Mouse (Mus musculus): Measurements from ENCODE around the gene Atxn2l. TPM values are rescaled to one million over a fixed set of nuclear protein-coding genes. Genes with fewer than 3 reads are reported as not detected.
A peak's percentile ranks its signal among the peaks of the same experiment; 100 is the strongest.

The Atxn2l gene
- total RNA-seq, 2 experiments from 2014 or later = 132 to 133 TPM

DNA sequence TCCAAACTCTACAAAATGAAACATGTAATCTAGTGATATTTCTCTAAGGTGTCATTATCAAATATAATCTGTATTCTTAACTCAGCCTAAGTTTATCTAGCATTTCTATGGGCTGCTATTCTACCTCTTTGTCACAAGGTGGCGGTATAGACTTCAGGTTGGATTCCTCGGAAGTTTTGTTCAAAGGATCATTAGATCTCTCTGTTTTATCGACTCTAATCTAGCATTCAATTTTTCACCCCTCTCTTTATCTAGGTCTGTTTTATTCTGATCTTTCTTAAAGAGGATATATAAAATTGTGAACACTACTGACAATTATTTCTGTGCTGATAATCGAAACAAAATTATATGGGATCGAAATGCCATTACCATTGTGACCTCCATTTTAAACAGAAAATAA is 21.5 kb downstream of the Atxn2l start:
- TF ChIP-seq CTCF (conservative IDR thresholded peaks at IDR 0.05) = peak; percentile 91

GRCm38 (mm10) chr7:126474993-126475581 is 28.1 kb downstream of the Atxn2l start, which contains the start of gene Sh2b1:
TSS of gene Sh2b1 (minus strand) at chr7:126475424.
- peak; percentile 66 for TF ChIP-seq CTCF (conservative IDR thresholded peaks at IDR 0.05)
- H3K27ac ChIP-seq = peak within 1 kb of the TSS; percentile 98
- peak within 1 kb of the TSS; percentile 97 for H3K4me3 ChIP-seq
- peak; percentile 88 to 90 for DNase-seq (ENCODE audit: low spot score in 2 of 2)

More for the DNA sequence above, 21.5 kb downstream of the Atxn2l start:
- Histone ChIP-seq H3K27ac (peak overlapping the region; percentile 75), H3K4me3 (peak overlapping the region; percentile 49)
- no peak for DNase-seq (ENCODE audit: low spot score in 2 of 2)

DNA sequence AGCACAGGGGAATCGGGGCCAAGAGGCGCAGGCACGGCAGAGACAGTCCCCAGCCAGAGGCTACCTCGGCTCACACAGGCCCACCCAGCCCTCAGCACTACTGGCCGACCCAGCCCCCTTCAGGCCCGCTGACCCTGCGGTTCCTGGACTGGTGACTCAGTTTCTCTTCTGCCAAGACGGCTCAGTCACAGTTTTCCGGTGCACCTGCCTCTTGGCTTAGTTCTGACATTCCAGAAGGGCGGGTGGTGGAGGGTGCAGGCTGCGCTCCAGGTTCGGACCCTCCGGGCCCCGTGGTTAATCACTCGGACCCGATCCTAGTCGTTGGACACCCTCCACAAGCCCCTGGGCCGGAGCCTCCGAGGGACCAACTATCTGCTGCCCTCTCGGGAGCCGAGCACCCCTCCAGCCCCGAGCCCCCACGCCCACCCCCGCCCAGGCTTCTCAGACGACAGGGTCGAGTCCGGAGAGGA is 28.7 kb downstream of the Atxn2l start:
- DNase-seq (ENCODE audit: low spot score in 2 of 2) = no peak
- Histone ChIP-seq H3K27ac (peak overlapping the region; percentile 98), H3K4me3 (peak overlapping the region; percentile 97)
- no peak for TF ChIP-seq CTCF (conservative IDR thresholded peaks at IDR 0.05)

DNA sequence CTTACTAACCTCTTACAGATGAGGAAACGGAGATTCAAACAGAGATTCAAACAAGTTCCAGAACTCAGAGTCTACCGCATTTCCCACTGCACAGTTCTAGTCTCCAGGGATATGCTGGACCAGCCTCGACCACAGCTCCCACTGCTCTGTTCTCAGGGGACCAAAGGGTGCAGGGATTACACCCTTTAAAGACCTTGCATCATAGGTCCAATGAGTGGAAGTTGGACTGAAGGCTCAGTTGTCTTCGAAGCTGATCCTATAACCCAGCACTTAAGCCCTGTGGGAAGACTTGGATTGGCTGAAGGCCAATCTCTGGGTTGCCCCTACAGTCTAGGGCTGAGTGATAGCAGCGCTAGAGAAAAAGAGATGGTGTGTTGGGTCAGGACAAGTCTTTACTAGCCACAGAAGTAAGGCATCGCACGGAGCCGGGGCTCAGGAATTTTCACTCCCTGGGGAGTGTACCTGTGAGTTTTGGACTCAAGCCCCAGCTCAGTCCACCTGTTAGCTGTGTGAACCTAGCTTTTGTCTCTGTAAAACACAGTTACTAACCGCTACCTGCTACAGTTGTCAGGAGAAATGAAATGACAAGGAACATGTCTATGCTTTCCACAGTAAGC is 29.7 kb downstream of the Atxn2l start:
- Histone ChIP-seq H3K4me3 (peak overlapping the region; percentile 97), H3K27ac (no peak overlapping the region)
- TF ChIP-seq CTCF (conservative IDR thresholded peaks at IDR 0.05) = no peak
- no peak for DNase-seq (ENCODE audit: low spot score in 2 of 2)

DNA sequence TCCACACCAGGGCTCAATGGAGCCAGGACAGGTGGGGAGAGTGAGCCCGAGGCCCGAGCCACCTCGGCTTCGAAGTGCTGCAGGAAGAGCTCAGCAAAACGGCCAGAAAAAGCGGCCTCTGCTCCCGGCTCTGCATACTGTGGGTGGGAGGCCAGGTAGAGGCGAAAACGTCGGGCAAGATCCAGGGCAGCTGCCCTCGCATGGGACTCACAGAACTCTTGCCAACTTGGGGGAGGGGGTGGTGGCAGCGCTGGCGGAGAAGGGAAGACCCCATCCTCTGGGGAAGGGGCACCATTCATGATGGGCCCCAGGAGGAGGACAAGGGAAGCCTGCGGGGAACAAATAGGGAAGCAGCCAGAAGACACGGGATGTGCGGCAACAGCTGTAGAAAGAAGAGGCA is 30.5 kb downstream of the Atxn2l start:
- no peak overlapping the region for H3K27ac ChIP-seq
- no peak overlapping the region for H3K4me3 ChIP-seq
- TF ChIP-seq CTCF (conservative IDR thresholded peaks at IDR 0.05) = no peak
- no peak for DNase-seq (ENCODE audit: low spot score in 2 of 2)

DNA sequence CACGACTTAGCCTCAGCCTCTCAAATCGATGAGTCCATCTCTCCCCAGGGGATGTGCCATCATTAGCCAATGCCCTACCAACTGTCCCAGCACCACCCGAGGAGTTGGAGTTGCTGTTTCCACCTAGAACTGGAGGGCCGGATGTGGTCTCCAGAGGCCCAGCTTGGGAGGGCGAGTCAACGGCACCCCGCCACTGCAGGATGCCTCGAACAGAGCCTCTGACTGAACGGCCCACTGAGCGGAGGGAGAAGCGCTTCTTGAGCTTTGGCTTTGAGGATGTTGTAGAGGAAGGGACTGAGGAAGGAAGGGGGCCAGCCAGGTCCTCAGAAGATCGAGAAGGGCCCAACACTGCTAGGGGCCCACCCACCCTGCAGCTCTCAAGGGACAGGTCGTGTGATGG is 30.9 kb downstream of the Atxn2l start:
- no peak overlapping the region for H3K27ac ChIP-seq
- no peak for TF ChIP-seq CTCF (conservative IDR thresholded peaks at IDR 0.05)
- DNase-seq (ENCODE audit: low spot score in 2 of 2) = no peak
- H3K4me3 ChIP-seq = no peak overlapping the region

DNA sequence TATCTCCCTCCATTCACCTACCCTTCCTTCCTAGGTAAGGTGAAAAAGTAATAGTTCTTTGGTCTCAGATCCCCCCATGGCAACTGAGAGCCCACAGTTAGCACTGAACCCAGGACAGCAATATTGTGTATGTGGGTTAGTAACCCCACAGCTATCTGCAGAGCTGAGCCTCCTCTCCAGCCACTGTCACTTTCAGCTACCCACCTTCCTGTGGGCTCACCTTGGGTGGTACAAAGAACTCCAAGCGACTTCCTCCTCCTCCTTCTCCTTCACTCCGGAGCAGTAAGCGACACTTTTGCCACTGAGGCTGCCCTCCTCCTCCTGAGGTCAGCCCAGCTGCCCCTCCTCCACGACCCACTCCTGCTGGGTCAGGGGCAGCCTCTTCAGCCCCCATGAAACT is 31.4 kb downstream of the Atxn2l start:
- Histone ChIP-seq H3K4me3 (no peak overlapping the region), H3K27ac (no peak overlapping the region)
- TF ChIP-seq CTCF (conservative IDR thresholded peaks at IDR 0.05) = no peak
- DNase-seq (ENCODE audit: low spot score in 2 of 2) = no peak

DNA sequence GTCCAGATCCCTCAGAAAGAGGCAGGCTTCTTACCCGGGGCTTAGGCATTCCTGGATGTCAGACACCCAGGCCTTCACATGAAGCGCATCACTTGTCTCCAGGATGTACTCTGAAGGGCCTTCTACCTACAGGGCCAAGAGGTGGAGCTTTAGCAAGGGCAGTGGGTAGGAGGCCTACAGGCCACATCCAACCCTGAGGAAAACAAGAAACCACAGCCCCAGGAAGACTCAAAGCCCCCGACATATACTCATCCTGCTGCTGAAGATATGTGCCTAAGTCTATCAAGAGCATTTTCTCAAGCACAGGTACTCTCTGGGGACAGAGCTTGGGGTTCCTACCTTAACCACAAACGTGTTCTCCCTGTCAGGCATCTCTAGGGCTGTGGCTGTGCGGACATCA is 31.9 kb downstream of the Atxn2l start:
- no peak for DNase-seq (ENCODE audit: low spot score in 2 of 2)
- Histone ChIP-seq H3K4me3 (no peak overlapping the region), H3K27ac (no peak overlapping the region)
- no peak for TF ChIP-seq CTCF (conservative IDR thresholded peaks at IDR 0.05)

- H3K27ac ChIP-seq = no peak overlapping the region
- TF ChIP-seq CTCF (conservative IDR thresholded peaks at IDR 0.05) = no peak
- DNase-seq (ENCODE audit: low spot score in 2 of 2) = no peak
- no peak overlapping the region for H3K4me3 ChIP-seq
Measured at GRCm38 (mm10) chr7:126470077-126470476, 33.2 kb downstream of the Atxn2l start.

DNA sequence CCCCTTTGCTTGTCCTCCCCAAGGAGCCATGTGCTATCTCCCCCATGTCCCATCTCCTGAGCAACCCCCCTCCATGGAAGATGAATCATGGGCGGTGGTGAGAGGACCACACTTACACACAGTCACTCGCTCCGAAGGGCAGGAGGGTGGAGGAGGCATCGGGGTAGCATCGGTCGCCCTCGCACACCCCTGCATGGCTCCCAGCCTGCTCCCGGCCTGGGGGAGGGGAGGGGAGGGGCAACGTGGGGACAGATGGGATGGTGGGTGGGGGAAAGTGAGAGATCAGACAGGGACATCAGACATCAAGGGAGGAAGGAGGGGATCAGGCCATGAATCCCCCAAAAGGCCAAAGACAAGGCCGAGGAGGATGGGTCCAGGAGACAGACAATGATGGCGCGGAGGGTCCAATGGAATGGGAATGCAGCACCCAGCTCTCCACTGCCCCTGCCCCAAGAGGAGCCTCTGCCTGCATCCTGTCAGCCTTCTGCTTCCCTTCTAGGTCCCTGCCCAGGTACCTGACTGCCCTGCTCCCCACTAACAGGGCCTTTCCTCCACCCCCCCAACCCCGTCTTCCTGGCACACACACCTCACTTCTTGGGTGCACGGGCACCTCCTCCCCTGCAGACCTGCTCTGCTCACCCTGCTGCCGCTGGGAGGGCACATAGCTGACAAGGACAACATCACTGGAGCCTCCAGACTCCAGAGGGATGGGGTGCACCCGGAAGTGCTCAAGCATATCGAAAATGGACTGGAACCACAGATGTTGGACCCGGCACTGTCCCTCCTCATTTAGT is 35.2 kb downstream of the Atxn2l start:
- no peak overlapping the region for H3K27ac ChIP-seq
- TF ChIP-seq CTCF (conservative IDR thresholded peaks at IDR 0.05) = no peak
- no peak overlapping the region for H3K4me3 ChIP-seq
- DNase-seq (ENCODE audit: low spot score in 2 of 2) = no peak

GRCm38 (mm10) chr7:126467271-126467670 is 36.0 kb downstream of the Atxn2l start:
- DNase-seq (ENCODE audit: low spot score in 2 of 2) = peak in 1 of 2 experiments; percentile 50
- no peak overlapping the region for H3K27ac ChIP-seq
- no peak overlapping the region for H3K4me3 ChIP-seq
- TF ChIP-seq CTCF (conservative IDR thresholded peaks at IDR 0.05) = peak; percentile 84

DNA sequence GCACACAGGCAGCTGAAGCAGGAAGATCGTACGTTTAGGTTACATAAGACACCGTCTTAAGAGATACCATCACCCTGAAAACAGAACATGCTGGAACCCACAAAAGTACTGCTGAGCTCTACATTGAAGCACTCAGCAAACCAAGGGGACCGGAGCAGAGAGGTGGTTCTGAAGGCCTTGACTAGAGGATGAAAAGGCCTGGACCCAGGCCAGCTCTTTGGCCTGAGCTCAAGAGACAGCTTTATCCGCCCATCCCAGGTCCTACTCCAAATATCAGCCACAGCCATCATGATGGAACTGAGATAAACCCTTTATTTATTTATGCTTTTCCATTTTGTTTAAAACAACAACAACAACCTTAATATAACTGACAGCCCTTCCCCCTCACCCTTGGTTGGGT is 36.5 kb downstream of the Atxn2l start:
- DNase-seq (ENCODE audit: low spot score in 2 of 2) = no peak
- Histone ChIP-seq H3K27ac (no peak overlapping the region), H3K4me3 (no peak overlapping the region)
- no peak for TF ChIP-seq CTCF (conservative IDR thresholded peaks at IDR 0.05)

DNA sequence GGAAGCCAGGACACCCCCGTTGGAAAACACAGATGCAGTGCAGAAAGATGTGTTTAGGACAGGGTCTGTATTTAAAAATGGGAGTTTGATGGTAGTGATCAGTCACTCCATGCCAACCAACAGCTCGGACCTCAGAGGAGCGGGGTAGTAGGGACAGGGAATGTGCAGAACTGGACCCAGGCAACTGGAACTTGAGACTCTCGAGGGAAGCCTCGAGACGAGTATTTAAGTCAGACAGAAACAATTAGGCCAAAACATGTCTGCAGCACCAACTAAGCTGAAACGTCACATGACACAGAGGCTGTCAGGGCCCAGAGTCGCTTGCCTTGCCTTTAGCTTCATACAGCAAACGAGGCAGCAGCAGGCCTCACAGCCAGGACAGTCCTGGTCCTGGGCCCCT is 37.1 kb downstream of the Atxn2l start:
- TF ChIP-seq CTCF (conservative IDR thresholded peaks at IDR 0.05) = no peak
- DNase-seq (ENCODE audit: low spot score in 2 of 2) = no peak
- H3K27ac ChIP-seq = no peak overlapping the region

More for the DNA sequence above, 37.1 kb downstream of the Atxn2l start:
- H3K4me3 ChIP-seq = no peak overlapping the region

Measured in layer of hippocampus, adult 2 months (tissue).